Mouse (Mus musculus) G1E (cell line): ENCODE results near the gene Aldh3b3. TPM values are rescaled to one million over a fixed set of nuclear protein-coding genes. Genes with fewer than 3 reads are reported as not detected.
"Not testable (repeated sequence)": the region's sequence is repeated elsewhere in the genome, so short reads cannot be mapped to it uniquely, and the experiment has no call there.

Experiments
- ATAC-seq: 2 replicates; pipeline ENCODE4 v1.8.0; 2016; ENCODE audit warnings: mild to moderate bottlenecking; ENCODE audit not compliant: insufficient number of reproducible peaks, poor library complexity, low FRiP score, severe bottlenecking; ENCODE audit errors: extremely low read depth
- DNase-seq: peaks from one replicate; pipeline ENCODE4 v3.0.0; 2012; ENCODE audit warnings: low spot score
- H3K27me3 ChIP-seq: 2 replicates; pipeline ENCODE4 v1.6.1; 2012; ENCODE audit warnings: mild to moderate bottlenecking, low read length, inconsistent platforms; ENCODE audit not compliant: insufficient read depth
- H3K36me3 ChIP-seq: replicated peaks from 2 replicates; pipeline ENCODE3; 2012; ENCODE audit warnings: mild to moderate bottlenecking, inconsistent platforms
- H3K4me1 ChIP-seq: 2 replicates; pipeline ENCODE4 v1.6.1; 2012; ENCODE audit warnings: low read depth, low read length, inconsistent platforms, mixed read lengths; ENCODE audit not compliant: insufficient read depth
- H3K4me3 ChIP-seq: 2 replicates; pipeline ENCODE4 v1.5.1; 2012; ENCODE audit warnings: low read depth, mild to moderate bottlenecking, inconsistent platforms, low read length, moderate library complexity, mixed read lengths
- H3K9me3 ChIP-seq: replicated peaks from 2 replicates; pipeline ENCODE4 v1.6.1; 2012; ENCODE audit warnings: inconsistent platforms
- CTCF ChIP-seq: IDR thresholded peaks from 2 replicates; pipeline ENCODE4 v1.5.1; 2012; ENCODE audit warnings: low read depth, low read length, inconsistent platforms, mixed read lengths
- GATA1 ChIP-seq: IDR thresholded peaks from 2 replicates; pipeline ENCODE4 v1.6.1; 2012; ENCODE audit warnings: borderline replicate concordance, low read length, inconsistent platforms, mixed read lengths
- GATA2 ChIP-seq: IDR thresholded peaks from 2 replicates; pipeline ENCODE4 v1.6.1; 2012; ENCODE audit warnings: low read depth, low read length, inconsistent platforms, borderline replicate concordance
- POLR2AphosphoS5 ChIP-seq: IDR thresholded peaks from 2 replicates; pipeline ENCODE4 v1.6.1; 2012; ENCODE audit warnings: low read depth, low read length, inconsistent platforms; ENCODE audit not compliant: insufficient replicate concordance
- TAL1 ChIP-seq: conservative IDR thresholded peaks from 2 replicates; pipeline ENCODE4 v1.6.1; 2012; ENCODE audit warnings: low read depth, low read length, inconsistent platforms, mixed read lengths
- polyA plus RNA-seq: library from polyadenylated mRNA; stranded (reverse); fragments of >175 nt; gene quantifications from 2 replicates; pipeline ENCODE4 v1.2.3, GENCODE M21; 2012
- total RNA-seq, 2 experiments: library from RNA; stranded (forward) in 1 of 2; stranded (reverse) in 1 of 2; fragments of 200-1000 nt in 1 of 2; fragments of >200 nt in 1 of 2; fragmentation: Nextera tagmentation in 1 of 2; gene quantifications; 2 replicates each; pipeline ENCODE4 v1.2.3; 2014 to 2017

The Aldh3b3 gene
- total and polyA plus RNA-seq, 3 experiments = 0.11 TPM; not detected in 2

DNA sequence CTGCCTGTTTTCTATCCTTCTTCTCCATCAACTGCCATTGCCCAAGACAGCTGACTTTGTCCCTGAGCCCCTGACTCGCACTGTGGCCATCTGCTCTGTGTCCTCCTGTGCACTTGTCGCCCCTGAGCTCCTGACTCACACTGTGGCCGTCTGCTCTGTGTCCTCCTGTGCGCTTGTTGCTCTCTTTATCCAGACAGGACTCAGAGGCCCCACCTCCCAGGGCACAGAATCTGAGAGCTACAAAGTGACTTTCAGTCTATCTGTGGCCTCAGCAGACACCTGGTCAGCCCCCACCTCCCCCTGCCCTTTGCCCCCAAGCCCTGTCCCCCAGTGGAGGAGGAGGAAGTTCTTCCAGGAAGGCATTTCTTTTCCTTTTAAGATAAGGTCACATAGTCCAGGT is 2.6 kb upstream of the Aldh3b3 start:
- DNase-seq (no peak), ATAC-seq (no peak)
- no peaks in the 10 kb centered on the region; the same call in 1 of the 2 replicates for H3K9me3 ChIP-seq
- no peaks in the 10 kb centered on the region for H3K36me3 ChIP-seq
- no peaks in the 10 kb centered on the region for H3K4me1 ChIP-seq
- H3K4me3 ChIP-seq = no peak overlapping the region
- no peak for TF ChIP-seq GATA2
- TF ChIP-seq CTCF = no peak
- no peak for TF ChIP-seq TAL1
- TF ChIP-seq POLR2AphosphoS5 = no peak
- peaks cover 19% of the 10 kb centered on the region; the same call in 1 of the 2 replicates for H3K27me3 ChIP-seq

DNA sequence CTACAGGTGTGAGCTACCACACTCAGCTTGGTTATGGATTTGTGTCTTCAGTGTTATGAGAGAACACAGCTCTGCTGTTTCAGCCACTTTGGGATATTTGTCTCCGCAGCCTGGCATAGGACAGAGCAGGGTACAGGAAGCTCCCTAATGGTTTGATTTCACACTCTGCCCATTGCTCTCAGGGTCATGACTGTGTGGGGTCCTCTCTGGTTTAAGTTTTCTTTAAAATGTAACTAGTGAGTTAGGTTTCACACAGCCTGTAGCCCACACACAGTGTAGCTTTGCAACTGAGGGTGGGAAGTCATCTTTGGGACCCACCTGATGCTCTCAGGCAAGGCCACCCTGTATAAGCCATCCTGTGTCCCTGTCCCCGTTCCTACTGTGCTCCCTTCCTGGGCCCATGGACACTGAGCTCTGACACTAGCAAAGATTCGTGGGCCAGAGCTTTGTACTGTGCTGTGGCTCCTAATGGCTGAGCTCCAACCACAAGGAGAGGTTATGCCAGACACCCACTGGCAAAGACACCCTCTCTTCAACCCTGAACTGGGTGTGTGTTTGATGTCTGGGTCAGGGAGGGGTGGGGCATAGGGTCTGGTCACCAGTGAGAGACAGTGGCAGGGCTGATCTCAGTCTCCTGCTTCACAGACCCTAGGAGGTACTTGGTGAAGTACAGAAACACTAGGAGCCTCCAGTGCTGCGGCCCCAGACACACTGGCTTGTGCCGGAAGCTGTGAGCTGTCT is 979 bp upstream of the Aldh3b3 start:
- not testable (repeated sequence) for H3K4me3 ChIP-seq, H3K9me3 ChIP-seq, DNase-seq, ATAC-seq, H3K36me3 ChIP-seq, H3K4me1 ChIP-seq
- peaks cover 22% of the 10 kb centered on the region; the same call in 1 of the 2 replicates for H3K27me3 ChIP-seq

DNA sequence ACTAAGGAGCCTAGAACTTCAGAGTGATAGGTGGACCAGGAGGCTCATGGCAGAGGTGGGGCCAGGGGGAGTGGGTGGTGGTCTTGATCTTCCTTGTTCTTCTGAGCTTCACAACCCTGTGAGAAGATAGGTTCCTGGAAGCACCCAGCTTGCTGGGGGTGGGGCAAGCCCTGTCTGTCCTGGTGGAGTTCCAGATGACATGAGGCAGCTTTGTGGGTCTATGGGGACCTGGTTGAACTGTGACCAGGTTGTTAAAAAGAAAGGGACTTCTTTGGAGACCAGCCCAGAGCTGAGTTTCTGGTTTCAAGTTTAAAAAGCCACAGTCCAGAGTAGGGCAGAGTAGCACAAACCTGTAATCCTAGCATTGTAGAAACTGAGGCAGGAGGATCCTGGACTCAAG is 585 bp downstream of the Aldh3b3 start:
- no peaks in the 10 kb centered on the region for H3K4me1 ChIP-seq
- ATAC-seq (no peak), DNase-seq (no peak)
- no peaks in the 10 kb centered on the region; the same call in 1 of the 2 replicates for H3K9me3 ChIP-seq
- H3K4me3 ChIP-seq = no peak overlapping the region
- no peaks in the 10 kb centered on the region for H3K36me3 ChIP-seq
- peaks cover 22% of the 10 kb centered on the region; the same call in 1 of the 2 replicates for H3K27me3 ChIP-seq
- TF ChIP-seq GATA1 (no peak), POLR2AphosphoS5 (no peak), CTCF (no peak), TAL1 (no peak), GATA2 (no peak)

DNA sequence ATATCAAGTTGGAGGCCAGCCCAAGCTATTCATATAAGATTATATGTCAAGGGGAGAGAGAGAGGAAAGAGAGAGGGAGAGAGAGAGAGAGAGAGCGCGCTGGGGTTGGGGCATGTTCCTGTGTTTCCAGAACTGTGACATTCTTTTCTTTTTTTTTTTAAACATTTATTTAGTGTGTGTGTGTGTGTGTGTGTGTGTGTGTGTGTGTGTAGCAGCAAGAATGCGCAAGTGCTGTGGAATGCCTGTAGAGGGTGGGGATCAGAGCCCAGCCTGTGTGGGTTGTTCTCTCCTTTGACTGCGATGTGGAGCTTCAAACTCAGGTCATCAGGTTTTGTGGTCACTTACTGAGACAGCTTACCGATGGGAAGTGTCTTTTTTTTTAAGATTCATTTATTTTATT is 1.8 kb downstream of the Aldh3b3 start:
- H3K9me3 ChIP-seq = no peaks in the 10 kb centered on the region; the same call in 1 of the 2 replicates
- H3K4me3 ChIP-seq = no peak overlapping the region
- no peaks in the 10 kb centered on the region for H3K36me3 ChIP-seq
- peaks cover 16% of the 10 kb centered on the region; the same call in 1 of the 2 replicates for H3K27me3 ChIP-seq
- no peak for DNase-seq
- no peaks in the 10 kb centered on the region for H3K4me1 ChIP-seq
- ATAC-seq = no peak
- TF ChIP-seq POLR2AphosphoS5 (no peak), GATA1 (no peak), TAL1 (no peak)

DNA sequence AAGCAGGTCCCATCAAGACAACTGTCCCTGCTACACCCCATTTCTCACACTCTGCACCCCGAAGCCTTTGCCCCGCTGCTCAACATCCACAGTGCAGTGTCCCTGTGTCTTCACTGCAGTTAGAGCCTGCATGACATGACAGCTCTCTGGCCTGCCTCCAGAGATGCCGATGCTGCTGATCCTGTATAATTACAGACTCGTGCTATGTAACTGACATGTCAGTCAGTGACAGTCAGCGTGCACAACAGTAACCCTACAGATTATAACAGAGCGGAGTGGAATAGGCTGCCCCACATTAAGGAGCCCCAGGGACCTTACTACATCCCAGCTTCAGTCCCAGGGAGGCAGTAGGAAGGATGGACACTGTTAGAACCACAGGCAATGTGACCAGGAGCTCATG is 3.4 kb downstream of the Aldh3b3 start:
- H3K4me1 ChIP-seq, H3K4me3 ChIP-seq, H3K36me3 ChIP-seq, ATAC-seq, DNase-seq, H3K9me3 ChIP-seq: not testable (repeated sequence)
- peaks cover 17% of the 10 kb centered on the region; the same call in 1 of the 2 replicates for H3K27me3 ChIP-seq

DNA sequence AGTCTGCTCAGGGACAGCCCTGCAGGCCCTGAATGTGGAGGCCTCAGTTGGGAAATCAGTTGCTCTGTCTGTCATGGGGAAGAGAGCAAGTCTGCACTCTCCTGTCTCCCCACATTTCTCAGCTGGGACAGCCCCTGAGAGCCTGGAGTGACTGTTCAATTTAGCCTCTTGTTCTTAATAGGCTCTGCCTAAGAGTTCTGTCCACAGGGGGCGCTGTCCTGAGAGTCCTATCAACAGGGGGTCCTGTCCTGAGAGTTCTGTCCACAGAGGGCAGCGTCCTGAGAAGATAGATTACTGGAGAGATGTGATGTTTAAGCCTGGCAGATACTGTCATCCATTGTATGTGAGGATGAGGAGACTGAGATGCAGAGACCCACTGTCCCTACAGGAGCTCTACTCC is 4.0 kb downstream of the Aldh3b3 start:
- no peak for ATAC-seq
- H3K36me3 ChIP-seq = no peaks in the 10 kb centered on the region
- no peaks in the 10 kb centered on the region; the same call in 1 of the 2 replicates for H3K9me3 ChIP-seq
- H3K4me3 ChIP-seq = no peak overlapping the region
- peaks cover 20% of the 10 kb centered on the region; the same call in 1 of the 2 replicates for H3K27me3 ChIP-seq
- DNase-seq = no peak
- TF ChIP-seq POLR2AphosphoS5 (no peak), TAL1 (no peak), GATA2 (no peak), GATA1 (no peak), CTCF (no peak)
- no peaks in the 10 kb centered on the region for H3K4me1 ChIP-seq

DNA sequence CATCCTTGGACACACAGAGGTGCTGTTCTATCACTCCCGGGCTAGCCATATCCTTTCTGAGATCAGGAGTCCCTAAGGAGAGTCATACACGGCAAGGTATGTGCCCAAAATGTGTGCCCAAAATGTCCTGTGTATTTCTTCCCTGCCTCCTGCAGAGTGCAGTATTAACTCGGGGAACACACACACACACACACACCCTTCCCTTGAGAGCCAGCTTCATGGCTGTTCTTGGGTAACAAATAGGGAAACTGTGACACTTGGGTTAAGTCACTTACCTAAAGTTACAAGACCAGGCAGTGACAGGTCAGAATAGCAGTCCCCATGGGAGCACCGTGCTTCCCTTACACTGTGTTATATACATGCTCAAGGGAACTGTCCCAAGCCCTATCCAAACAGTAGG is 5.6 kb downstream of the Aldh3b3 start:
- Histone ChIP-seq H3K36me3 (no peaks in the 10 kb centered on the region), H3K9me3 (no peaks in the 10 kb centered on the region; the same call in 1 of the 2 replicates), H3K4me3 (no peak overlapping the region), H3K27me3 (peaks cover 25% of the 10 kb centered on the region; the same call in 1 of the 2 replicates), H3K4me1 (no peaks in the 10 kb centered on the region)
- ATAC-seq (no peak), DNase-seq (no peak)
- TF ChIP-seq GATA1 (no peak), TAL1 (no peak), GATA2 (no peak), POLR2AphosphoS5 (no peak), CTCF (no peak)
